Mouse (Mus musculus): ENCODE data around the gene Ilk.

DNA sequence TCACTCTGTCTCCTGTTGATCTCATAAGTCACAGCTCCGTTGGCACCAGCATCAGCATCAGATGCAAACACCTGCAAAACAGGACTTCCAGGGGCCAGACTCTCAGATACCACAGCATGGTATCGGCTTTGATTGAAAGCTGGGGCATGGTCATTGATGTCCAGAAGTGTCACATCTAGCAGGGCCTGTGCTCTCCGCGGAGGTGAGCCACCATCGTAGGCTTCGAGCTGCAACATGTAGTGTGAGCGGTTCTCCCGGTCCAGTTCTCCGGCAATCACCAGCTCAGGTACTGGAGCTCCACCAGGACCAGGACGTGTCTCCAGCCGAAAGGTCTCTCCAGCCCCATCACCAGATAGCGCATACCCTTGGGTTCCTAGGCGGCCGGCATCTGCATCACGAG lies 35.9 kb downstream of the Ilk start:
- no peak for TF ChIP-seq ZKSCAN1 (IDR thresholded peaks at IDR 0.05; ENCODE audit: borderline replicate concordance, low read depth, low read length)
- no peak for TF ChIP-seq HCFC1 (IDR thresholded peaks at IDR 0.05; ENCODE audit: low read depth, low read length)
- TF ChIP-seq USF2 (conservative IDR thresholded peaks at IDR 0.05; ENCODE audit: low read depth, low read length), result no peak
- no peak for TF ChIP-seq IRF4 (IDR thresholded peaks at IDR 0.05; ENCODE audit: low read depth, low read length)
- no peak for TF ChIP-seq CHD2 (IDR thresholded peaks at IDR 0.05; ENCODE audit: low read length)
- TF ChIP-seq CTCF (conservative IDR thresholded peaks at IDR 0.05 in 1 of 2, IDR thresholded peaks at IDR 0.05 in 1 of 2; ENCODE audit: low read depth in 2 of 2, low read length in 2 of 2), result no peak
- TF ChIP-seq ZC3H11A (IDR thresholded peaks at IDR 0.05; ENCODE audit: low read depth, low read length), result no peak

Measured in CH12.LX (cell line).